Mouse (Mus musculus): ENCODE measurements around the gene Vapb. TPM values are rescaled to one million over a fixed set of nuclear protein-coding genes. Genes with fewer than 3 reads are reported as not detected.
A peak's percentile ranks its signal among the peaks of the same experiment; 100 is the strongest.

Vapb gene
- polyA plus RNA-seq, 1 experiment from 2014 or later, result 10.2 TPM

- no peak overlapping the region for H3K4me3 ChIP-seq
- 0 out of 2 replicates have a peak overlapping the region, but pooled peaks have one; percentile 13 for H3K9ac ChIP-seq
- no peaks in the 10 kb centered on the region for H3K9me3 ChIP-seq
- H3K4me2 ChIP-seq (replicated peaks), result no peak overlapping the region
- peaks cover 38% of the 10 kb centered on the region for H3K4me1 ChIP-seq
- 54% methylated on average over 3 of the region's 3 CpGs for WGBS
- no peak for ATAC-seq (ENCODE audit: low FRiP score, low read depth)
- peaks cover 60% of the 10 kb centered on the region for H3K36me3 ChIP-seq
- no peak overlapping the region for H3K27ac ChIP-seq
- H3K27me3 ChIP-seq, result no peaks in the 10 kb centered on the region
Measured at GRCm38 (mm10) chr2:173775556-173775955, 38.2 kb downstream of the Vapb start.

GRCm38 (mm10) chr2:173776108-173776507 is 38.8 kb downstream of the Vapb start:
- ATAC-seq (ENCODE audit: low FRiP score, low read depth), result no peak
- H3K4me2 ChIP-seq (replicated peaks), result no peak overlapping the region; the same call in 1 of the 2 replicates
- peaks cover 32% of the 10 kb centered on the region for H3K4me1 ChIP-seq
- no peak overlapping the region for H3K4me3 ChIP-seq
- H3K9me3 ChIP-seq, result no peaks in the 10 kb centered on the region
- WGBS, result 17% methylated on average over 9 of the region's 9 CpGs
- H3K27ac ChIP-seq, result no peak overlapping the region
- H3K9ac ChIP-seq, result 0 out of 2 replicates have a peak overlapping the region, but pooled peaks have one; percentile 8
- no peaks in the 10 kb centered on the region for H3K27me3 ChIP-seq
- peaks cover 64% of the 10 kb centered on the region for H3K36me3 ChIP-seq

- Histone ChIP-seq H3K4me1 (peaks cover 19% of the 10 kb centered on the region), H3K9ac (no peak overlapping the region), H3K4me3 (no peak overlapping the region), H3K36me3 (peaks cover 68% of the 10 kb centered on the region), H3K4me2 (replicated peaks) (no peak overlapping the region), H3K27me3 (no peaks in the 10 kb centered on the region), H3K9me3 (no peaks in the 10 kb centered on the region), H3K27ac (no peak overlapping the region)
- 84% methylated on average over 5 of the region's 5 CpGs for WGBS
- ATAC-seq (ENCODE audit: low FRiP score, low read depth), result no peak
Measured at GRCm38 (mm10) chr2:173780931-173781330, 43.6 kb downstream of the Vapb start.

- H3K27me3 ChIP-seq, result no peaks in the 10 kb centered on the region
- no peaks in the 10 kb centered on the region for H3K9me3 ChIP-seq
- no peak for ATAC-seq (ENCODE audit: low FRiP score, low read depth)
- no peak overlapping the region; the same call in 1 of the 2 replicates for H3K27ac ChIP-seq
- no peak overlapping the region for H3K4me3 ChIP-seq
- H3K4me2 ChIP-seq (replicated peaks), result no peak overlapping the region
- peaks cover 36% of the 10 kb centered on the region for H3K36me3 ChIP-seq
- WGBS, result 50% methylated on average over 3 of the region's 3 CpGs
- H3K4me1 ChIP-seq, result peaks cover 18% of the 10 kb centered on the region
- H3K9ac ChIP-seq, result no peak overlapping the region
Measured at GRCm38 (mm10) chr2:173784366-173784765, 47.1 kb downstream of the Vapb start.

GRCm38 (mm10) chr2:173784884-173785283 is 47.6 kb downstream of the Vapb start:
- Histone ChIP-seq H3K4me3 (no peak overlapping the region), H3K4me2 (replicated peaks) (no peak overlapping the region), H3K4me1 (peaks cover 23% of the 10 kb centered on the region), H3K27me3 (no peaks in the 10 kb centered on the region), H3K36me3 (peaks cover 32% of the 10 kb centered on the region), H3K27ac (no peak overlapping the region), H3K9ac (no peak overlapping the region), H3K9me3 (no peaks in the 10 kb centered on the region)
- 75% methylated on average over 6 of the region's 6 CpGs for WGBS
- ATAC-seq (ENCODE audit: low FRiP score, low read depth), result no peak

- ATAC-seq (ENCODE audit: low FRiP score, low read depth), result peak; percentile 46
- no peaks in the 10 kb centered on the region for H3K36me3 ChIP-seq
- no peak overlapping the region; the same call in 1 of the 2 replicates for H3K9ac ChIP-seq
- no peaks in the 10 kb centered on the region for H3K27me3 ChIP-seq
- WGBS, result 15% methylated on average over 21 of the region's 23 CpGs
- no peak overlapping the region for H3K4me3 ChIP-seq
- H3K9me3 ChIP-seq, result no peaks in the 10 kb centered on the region
- H3K27ac ChIP-seq, result peak overlapping the region; percentile 44; the same call in 1 of the 2 replicates
- H3K4me1 ChIP-seq, result peaks cover 47% of the 10 kb centered on the region
- peak overlapping the region; percentile 30; the same call in 1 of the 2 replicates for H3K4me2 ChIP-seq (replicated peaks)
Measured at GRCm38 (mm10) chr2:173789945-173790804, 52.9 kb downstream of the Vapb start.

GRCm38 (mm10) chr2:173791904-173792757 is 54.8 kb downstream of the Vapb start:
- H3K4me2 ChIP-seq (replicated peaks), result no peak overlapping the region
- H3K27me3 ChIP-seq, result no peaks in the 10 kb centered on the region
- peaks cover 65% of the 10 kb centered on the region for H3K4me1 ChIP-seq
- H3K36me3 ChIP-seq, result no peaks in the 10 kb centered on the region
- H3K4me3 ChIP-seq, result no peak overlapping the region
- no peak overlapping the region for H3K27ac ChIP-seq
- ATAC-seq (ENCODE audit: low FRiP score, low read depth), result no peak
- H3K9ac ChIP-seq, result no peak overlapping the region
- 77% methylated on average over 20 of the region's 20 CpGs for WGBS
- no peaks in the 10 kb centered on the region for H3K9me3 ChIP-seq

GRCm38 (mm10) chr2:173794018-173794417 is 56.7 kb downstream of the Vapb start:
- Histone ChIP-seq H3K4me3 (no peak overlapping the region), H3K4me1 (peaks cover 65% of the 10 kb centered on the region), H3K36me3 (no peaks in the 10 kb centered on the region), H3K27me3 (no peaks in the 10 kb centered on the region), H3K9ac (no peak overlapping the region), H3K9me3 (no peaks in the 10 kb centered on the region), H3K4me2 (replicated peaks) (no peak overlapping the region), H3K27ac (no peak overlapping the region)
- no peak for ATAC-seq (ENCODE audit: low FRiP score, low read depth)
- WGBS, result 91% methylated on average over 12 of the region's 12 CpGs

GRCm38 (mm10) chr2:173794531-173795510 is 57.5 kb downstream of the Vapb start:
- H3K27me3 ChIP-seq, result no peaks in the 10 kb centered on the region
- peak overlapping the region; percentile 39; the same call in 1 of the 2 replicates for H3K27ac ChIP-seq
- peaks cover 59% of the 10 kb centered on the region for H3K4me1 ChIP-seq
- 0 out of 2 replicates have a peak overlapping the region, but pooled peaks have one; percentile 31 for H3K9ac ChIP-seq
- H3K4me2 ChIP-seq (replicated peaks), result no peak overlapping the region
- H3K4me3 ChIP-seq, result no peak overlapping the region
- 51% methylated on average over 21 of the region's 21 CpGs for WGBS
- H3K9me3 ChIP-seq, result no peaks in the 10 kb centered on the region
- H3K36me3 ChIP-seq, result no peaks in the 10 kb centered on the region
- ATAC-seq (ENCODE audit: low FRiP score, low read depth), result no peak

- H3K27ac ChIP-seq, result peak overlapping the region; percentile 39; the same call in 1 of the 2 replicates
- no peak overlapping the region for H3K4me3 ChIP-seq
- H3K27me3 ChIP-seq, result no peaks in the 10 kb centered on the region
- H3K4me2 ChIP-seq (replicated peaks), result no peak overlapping the region
- no peak for ATAC-seq (ENCODE audit: low FRiP score, low read depth)
- H3K9me3 ChIP-seq, result no peaks in the 10 kb centered on the region
- WGBS, result 40% methylated on average over 15 of the region's 15 CpGs
- no peaks in the 10 kb centered on the region for H3K36me3 ChIP-seq
- peaks cover 54% of the 10 kb centered on the region for H3K4me1 ChIP-seq
- no peak overlapping the region for H3K9ac ChIP-seq
Measured at GRCm38 (mm10) chr2:173795801-173796673, 58.7 kb downstream of the Vapb start.
